Mouse (Mus musculus): Measurements from ENCODE around the gene Slco4a1. TPM values are rescaled to one million over a fixed set of nuclear protein-coding genes. Genes with fewer than 3 reads are reported as not detected.
A peak's percentile ranks its signal among the peaks of the same experiment; 100 is the strongest.

Gene Slco4a1
- total RNA-seq, 2 experiments from 2014 or later = 0.96 to 1.2 TPM

DNA sequence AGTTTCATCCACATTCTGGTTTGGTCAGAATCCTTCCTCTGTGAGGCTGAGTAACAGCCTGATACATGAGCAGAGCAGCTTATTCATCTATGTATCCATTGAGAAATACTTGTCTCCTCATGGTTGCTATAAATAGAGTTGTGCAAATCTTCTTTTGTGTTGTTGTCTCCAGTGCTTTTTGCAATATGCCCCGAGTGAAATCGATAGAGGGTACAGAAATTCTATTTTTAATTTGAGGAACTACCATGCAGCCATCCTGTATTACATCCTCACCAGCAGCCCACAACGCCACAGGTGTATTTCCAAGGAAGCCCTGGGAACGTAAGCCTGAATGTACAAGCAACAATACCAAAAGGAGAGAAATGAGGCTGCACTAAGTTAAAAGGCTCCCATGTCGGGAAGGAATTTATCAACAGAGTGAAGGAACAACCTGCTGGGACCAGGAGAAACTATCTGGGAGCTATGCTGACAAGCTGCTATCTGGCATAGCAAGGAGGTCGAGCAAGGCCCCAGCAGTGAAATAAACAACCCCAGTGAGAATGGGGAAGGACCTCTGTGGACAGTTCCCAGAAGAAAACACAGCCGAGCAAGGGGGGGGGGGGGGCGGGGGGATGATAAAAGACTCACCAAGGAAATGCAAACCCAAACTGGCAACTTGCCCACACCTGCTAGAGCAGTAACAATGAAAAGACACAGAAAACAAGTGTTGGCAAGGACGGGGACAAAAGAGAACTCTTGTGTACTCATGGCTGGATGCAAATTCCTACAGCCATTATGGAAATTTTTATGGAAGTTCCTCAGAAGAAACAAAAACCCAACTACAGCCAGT lies 10.9 kb upstream of the Slco4a1 start:
- no peak for DNase-seq (ENCODE audit: extremely low spot score in 1 of 2, low spot score in 1 of 2)

DNA sequence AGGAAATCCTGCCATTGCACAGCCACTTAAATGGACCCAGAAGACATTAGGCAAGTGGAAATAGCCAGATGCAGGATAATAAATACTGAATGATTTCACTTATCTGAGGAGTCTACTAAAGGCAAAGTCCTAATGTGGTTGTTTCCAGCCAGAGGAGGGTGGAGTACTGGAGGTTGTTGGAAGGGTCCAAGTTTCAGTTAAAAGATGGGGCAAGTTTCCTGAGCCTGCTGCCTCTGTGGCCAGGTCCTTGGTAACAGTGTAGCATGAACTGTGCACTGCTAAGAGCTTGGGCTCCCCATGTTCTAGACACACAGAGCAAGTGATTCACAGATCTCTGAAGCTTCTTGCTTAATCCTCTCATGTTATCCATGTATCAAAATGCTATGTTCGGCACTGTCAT lies 10.1 kb upstream of the Slco4a1 start:
- no peak for DNase-seq (ENCODE audit: extremely low spot score in 1 of 2, low spot score in 1 of 2)

DNA sequence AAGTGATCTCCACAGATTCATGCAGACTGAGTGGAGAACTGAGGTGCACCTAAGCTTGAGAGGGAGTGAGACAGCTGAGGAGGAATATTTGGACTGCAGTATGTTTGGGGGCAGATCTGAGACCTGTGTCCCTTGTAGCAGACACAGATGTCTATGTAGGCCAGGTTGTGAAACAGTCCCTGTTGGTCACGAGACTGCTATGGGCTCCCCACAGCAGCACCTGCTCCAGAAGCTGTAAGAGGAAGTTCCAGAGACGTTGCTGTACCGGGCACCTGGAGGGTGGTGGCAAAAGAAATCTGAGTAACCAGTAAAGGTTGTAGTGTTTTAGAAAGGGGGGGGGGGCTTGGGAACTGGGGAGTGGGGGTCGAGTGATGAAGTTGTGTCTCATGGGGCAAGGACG lies 7.0 kb upstream of the Slco4a1 start:
- DNase-seq (ENCODE audit: extremely low spot score in 1 of 2, low spot score in 1 of 2) = no peak

DNA sequence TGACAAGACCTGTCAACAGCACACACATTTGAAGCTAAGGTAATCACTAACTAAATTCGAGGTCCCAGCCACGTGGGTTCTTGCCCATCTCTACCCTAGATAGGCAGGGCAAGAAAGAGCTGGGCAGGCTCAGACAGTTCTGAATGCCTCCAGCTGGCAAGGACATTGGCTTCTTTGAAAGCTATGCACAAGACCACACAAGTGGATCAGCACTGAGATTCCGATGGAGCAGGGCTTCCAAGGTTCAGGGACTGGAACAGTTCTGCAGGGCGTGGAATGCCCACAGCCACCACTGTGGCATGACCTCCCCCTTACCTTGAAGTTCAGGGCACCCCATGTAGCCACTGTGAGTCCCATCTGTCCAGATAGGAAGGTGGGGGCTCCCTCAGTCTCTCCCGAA lies 5.5 kb upstream of the Slco4a1 start:
- DNase-seq (ENCODE audit: extremely low spot score in 1 of 2, low spot score in 1 of 2) = no peak

DNA sequence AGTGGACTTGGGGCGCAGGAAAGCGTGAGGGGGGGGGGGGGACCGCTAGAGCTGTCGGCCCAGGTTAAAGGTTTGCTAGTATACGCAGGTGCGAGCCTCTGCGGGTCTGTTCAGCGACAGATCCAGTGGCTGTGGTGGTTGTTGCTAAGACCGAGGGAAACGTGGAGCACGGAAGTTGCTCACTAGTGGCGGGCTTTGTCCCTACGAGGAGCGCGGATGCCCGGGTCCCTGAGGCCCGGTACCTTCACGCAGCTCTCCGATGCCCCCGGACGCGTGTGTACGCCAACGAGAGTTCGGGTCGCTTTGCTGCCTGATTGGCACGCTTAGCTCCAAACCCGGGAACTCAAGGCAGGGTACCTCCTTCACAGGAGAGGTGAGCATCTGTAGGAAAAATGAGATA lies 660 bp downstream of the Slco4a1 start:
- DNase-seq (ENCODE audit: extremely low spot score in 1 of 2, low spot score in 1 of 2) = peak in 1 of 2 experiments; percentile 15

DNA sequence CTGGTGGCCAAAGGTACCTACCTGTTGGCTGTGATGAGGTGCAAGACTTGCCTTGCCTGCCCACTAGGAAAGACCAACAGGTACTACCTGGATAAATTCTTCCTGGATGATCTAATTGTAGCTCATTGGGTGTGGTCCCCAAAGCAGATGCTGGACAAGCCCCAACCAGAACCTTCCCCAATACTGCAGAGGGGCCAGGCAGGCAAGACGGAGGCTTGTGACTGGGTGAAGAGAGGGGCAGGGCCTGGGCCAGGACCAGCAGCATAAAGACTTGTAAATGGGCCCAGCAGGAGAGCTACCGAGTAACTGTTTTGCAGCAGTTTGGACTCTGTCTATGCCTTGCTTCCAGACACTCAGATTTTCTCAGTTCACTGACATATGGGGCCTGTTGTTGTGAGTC lies 1.6 kb downstream of the Slco4a1 start:
- no peak for DNase-seq (ENCODE audit: extremely low spot score in 1 of 2, low spot score in 1 of 2)

DNA sequence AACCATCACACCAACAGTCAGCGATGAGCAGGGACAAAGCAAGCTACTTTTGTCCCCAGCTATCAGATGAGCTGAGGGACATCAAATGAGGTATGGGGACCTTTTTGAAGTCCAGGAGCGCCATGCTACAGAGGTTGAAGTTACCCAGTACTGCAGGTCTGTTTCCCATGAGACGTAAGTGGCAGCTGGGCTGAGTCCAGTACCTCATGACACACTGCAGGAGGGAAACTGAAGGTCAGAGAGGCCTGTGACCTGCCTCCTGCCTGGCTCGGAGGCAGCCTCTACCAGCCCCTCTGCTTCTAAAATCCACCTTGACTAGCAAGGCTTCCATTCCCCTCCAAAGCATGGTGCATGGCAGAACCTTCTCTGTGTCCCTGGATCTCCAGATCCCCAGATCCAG lies 3.4 kb downstream of the Slco4a1 start:
- no peak for DNase-seq (ENCODE audit: extremely low spot score in 1 of 2, low spot score in 1 of 2)

DNA sequence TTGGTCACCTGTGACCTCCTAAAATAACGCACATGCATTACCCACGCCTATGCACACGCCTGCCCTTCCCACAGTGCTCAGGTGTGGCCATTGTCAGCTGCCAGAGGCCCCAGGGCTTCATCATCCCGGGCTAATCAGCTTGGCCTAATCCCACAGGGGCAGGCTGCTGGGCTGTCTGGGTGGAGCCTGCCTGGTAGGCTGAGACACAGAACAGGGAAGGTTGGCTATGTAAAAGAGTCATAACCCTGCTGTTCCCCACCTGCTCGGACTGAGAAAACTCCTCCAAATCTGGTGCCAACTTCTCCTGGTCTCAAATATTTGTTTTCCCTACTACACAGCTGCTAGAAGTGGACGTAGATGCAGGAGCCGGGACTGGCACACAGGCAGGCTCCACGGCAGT lies 4.8 kb downstream of the Slco4a1 start:
- DNase-seq (ENCODE audit: extremely low spot score in 1 of 2, low spot score in 1 of 2) = no peak

DNA sequence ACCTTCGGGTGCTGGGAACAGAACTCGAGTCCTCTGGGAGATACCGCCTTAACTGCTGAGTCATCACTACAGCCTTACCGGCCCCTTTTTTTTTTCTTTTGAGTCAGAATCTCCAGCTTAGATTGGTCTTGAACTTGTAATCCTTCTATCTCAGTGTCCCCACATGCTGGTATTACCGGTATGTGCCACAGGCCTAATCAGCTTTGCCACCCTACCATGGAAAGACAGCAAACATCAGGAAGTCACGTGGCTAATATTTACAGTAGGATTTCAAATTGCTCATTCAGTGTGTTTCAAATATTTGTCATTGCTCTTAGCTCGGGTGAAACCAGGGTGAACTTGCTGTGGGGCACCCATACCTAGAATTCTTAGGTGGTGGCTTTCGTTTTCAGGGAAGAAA lies 6.5 kb downstream of the Slco4a1 start:
- DNase-seq (ENCODE audit: extremely low spot score in 1 of 2, low spot score in 1 of 2) = no peak

DNA sequence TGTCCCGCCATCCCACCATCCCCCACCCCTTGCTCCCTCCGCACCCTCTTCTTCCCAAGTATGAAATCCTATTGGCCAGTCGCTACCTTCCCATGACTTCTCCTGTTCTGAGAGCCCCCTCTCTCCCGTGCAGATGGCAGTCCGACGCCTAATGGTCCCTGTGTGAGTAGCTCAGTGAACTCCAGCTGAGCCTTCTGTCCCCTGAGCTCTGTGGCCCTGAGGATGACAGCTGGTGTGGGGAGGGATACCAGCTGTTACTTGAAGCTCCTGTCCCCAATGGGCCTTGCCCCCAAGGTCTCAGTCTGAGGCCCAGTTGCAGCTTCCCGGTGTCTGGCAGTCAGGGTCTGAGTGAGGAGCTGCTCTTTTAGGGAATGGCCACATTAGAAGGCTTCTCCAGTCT lies 10.5 kb downstream of the Slco4a1 start:
- no peak for DNase-seq (ENCODE audit: extremely low spot score in 1 of 2, low spot score in 1 of 2)

DNA sequence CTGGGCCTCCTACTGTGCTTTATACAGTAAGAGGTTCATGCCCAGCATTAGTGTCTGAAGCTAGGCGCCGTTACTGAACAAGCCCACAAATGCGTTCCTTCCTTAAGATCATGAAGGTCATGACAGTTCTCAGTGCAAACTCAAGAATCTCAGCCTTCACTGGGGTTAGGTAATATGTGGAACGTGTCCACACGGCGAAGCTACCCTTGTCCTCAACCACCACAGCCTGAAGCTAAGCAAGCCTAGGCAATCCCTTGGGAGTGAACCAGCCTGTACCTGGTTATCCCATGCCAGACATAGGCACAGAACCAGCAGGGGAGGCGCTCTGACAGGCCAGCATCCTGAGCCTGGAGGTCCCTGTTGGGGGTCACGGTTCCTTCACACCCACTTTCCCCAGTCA lies 12.8 kb downstream of the Slco4a1 start:
- DNase-seq (ENCODE audit: extremely low spot score in 1 of 2, low spot score in 1 of 2) = no peak

DNA sequence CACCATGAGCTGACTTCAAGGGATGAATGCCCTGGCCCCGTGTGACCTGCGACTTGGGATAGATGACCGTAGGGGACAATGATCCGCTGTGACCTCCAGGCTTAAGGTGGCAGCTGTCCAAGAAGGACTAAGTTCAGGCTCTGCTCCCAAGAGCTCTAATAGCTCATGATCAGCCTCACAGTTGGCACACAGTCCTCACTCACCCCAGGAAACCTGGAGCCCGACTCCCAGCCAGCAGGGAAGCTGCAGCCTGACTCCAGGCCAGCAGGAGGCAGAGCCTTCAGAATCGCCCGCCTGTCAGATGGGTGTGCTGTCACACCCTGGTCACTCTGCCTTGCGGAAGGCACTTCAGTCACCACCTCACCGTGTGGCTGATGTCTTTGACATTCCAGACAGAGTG lies 13.7 kb downstream of the Slco4a1 start:
- no peak for DNase-seq (ENCODE audit: extremely low spot score in 1 of 2, low spot score in 1 of 2)

DNA sequence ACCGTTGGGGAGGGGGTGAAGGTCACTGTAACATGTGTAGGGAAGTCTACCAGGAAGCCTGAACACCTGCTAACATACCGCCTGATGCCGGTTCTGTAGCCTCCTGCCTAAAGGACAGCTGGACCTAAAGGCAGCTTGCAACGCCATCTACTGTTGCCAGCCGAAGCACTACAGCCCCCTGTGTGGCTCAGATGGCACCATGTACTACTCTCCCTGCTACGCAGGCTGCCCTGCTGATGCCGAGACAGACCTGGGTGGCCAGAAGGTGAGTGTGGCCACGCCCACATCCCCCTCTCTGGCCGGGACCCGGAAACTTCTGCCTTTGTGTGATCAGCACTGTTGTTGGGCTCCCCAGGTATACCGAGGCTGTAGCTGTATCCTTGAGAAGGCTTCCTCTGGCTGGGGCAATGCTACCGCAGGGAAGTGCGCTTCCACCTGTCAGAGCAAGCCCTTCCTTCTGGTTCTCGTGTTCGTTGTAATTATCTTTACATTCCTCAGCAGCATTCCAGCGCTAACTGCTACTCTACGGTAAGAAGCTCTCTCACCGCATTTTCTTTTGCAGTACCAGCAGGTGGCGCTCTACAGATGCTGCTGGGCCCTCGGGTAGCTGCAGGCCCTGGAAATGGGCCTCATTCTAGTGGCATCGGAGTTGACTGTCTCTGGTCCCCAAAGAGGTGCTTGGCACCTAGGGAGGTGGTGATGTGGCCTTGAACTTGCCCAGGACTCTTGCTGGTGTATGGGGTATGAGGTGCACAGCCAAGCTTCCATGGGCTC lies 16.4 kb downstream of the Slco4a1 start:
- DNase-seq (ENCODE audit: extremely low spot score in 1 of 2, low spot score in 1 of 2) = peak; percentile 29 to 58

DNA sequence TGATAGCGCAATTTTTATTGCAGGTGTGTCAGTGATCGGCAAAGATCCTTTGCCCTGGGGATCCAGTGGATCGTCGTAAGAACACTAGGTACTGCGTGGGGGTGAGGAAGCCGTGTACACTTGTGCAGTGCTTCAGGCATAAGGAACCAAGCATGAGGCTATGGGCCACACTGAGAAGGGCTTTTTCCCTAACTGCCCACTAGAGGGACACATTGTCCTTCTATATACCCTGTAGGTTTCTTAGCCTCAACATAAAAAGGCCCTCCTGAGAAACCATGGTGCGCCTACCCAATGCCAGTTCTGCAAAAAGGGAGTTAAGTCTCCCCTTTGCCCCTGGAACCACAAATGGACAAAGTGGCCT lies 17.0 kb downstream of the Slco4a1 start:
- DNase-seq (ENCODE audit: extremely low spot score in 1 of 2, low spot score in 1 of 2) = peak in 1 of 2 experiments; percentile 38

DNA sequence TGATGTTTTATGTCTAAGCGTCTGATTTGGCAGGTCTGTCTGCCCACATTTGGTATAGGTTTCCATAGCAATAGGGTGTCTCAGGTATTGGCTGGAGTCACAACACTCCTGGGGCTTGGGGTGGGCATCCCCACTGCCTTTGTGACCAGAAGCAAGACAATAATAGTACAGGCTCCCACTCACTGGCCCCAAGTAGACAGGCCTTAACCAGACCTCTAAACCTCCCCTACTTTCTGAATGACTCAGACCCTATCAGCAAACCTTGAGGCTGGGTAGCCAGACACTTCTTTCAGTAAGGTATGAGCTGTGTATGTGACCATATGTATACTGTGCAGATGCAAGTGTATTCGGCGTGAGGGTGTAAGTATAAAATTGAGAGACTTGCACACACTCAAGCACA lies 18.8 kb downstream of the Slco4a1 start:
- no peak for DNase-seq (ENCODE audit: extremely low spot score in 1 of 2, low spot score in 1 of 2)

DNA sequence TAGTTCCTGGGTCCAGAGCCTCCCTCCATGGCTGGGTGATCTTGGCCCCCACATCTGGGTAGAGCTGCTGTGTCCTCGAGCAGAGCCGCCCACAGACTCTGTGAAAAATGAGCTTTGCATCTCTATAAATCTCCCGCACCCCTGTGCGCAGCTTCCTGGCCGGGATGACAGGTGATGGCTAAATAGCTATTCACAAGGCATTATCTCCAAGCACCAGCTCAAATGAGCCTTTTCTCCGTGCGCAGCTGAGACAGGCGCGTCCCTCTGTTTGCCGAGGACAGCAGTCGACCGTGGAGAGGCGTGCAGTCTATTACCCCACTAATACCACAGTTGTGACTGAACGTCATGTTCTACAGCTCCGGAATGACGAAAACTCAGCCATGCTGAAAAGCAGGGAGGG lies 26.2 kb downstream of the Slco4a1 start:
- DNase-seq (ENCODE audit: extremely low spot score in 1 of 2, low spot score in 1 of 2) = no peak

DNA sequence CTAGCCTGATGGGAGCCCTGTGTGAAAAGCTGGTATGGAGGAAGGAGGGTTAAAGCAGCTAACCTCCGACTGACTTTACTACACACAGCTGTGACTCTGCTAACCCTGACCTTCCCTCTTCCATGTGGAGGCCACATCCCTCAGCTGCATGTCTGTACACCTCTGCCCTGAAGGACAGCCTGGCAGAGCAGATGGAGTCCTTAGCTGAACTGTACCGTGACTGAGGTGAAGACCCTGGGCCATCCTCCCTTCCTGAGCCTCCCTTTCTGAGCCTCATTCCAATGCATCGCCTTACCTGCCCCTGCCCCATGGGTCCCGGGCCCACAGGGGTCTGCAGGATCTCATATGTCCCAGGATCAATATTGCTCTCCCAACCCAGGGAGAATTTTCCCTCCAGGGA lies 28.8 kb downstream of the Slco4a1 start:
- no peak for DNase-seq (ENCODE audit: extremely low spot score in 1 of 2, low spot score in 1 of 2)

DNA sequence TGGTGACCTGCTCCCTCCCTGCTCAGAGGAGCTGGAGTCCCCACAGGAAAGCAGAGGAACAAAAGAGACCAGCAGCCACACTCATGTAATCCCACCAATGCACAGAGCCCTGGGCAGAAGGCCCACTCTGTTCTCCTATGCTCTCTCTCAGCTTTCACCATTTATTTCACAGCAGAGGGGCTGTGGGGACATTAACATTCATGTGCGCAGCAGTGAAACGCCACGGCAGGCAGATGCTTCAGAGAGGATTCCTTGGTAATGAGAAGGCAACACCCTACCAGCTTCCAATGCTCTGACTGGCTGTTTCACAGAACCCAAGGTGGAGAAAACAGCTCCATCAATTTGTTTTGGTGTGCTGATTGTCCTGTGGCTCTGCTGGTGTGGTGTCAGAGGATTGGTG lies 29.3 kb downstream of the Slco4a1 start:
- DNase-seq (ENCODE audit: extremely low spot score in 1 of 2, low spot score in 1 of 2) = no peak

DNA sequence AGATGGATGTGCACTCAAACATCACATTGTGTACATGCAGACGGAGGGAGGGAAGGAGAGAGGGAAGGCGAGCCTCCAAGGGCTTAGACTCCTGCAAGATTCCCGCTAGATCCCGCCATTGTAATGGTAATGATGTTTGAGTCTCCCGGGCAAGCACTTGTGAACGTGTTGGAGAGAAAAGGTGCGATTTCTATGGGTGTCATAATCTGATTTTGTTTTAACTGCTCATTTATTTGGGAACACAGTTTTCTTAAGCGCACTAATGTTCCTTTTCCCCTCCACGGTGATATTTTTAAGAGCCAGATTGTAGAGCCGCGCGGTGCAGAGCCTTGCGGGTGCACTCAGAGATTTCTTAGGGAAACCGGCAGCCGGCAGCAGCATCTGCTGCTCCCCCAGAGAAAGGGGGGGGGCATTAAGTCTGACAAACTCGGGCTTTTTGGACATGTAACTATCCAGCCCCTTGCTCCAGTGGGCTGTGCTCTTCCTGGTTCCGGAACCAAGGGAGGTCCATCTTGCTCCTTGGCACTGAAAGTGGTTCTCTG lies 32.2 kb downstream of the Slco4a1 start:
- DNase-seq (ENCODE audit: extremely low spot score in 1 of 2, low spot score in 1 of 2) = no peak

DNA sequence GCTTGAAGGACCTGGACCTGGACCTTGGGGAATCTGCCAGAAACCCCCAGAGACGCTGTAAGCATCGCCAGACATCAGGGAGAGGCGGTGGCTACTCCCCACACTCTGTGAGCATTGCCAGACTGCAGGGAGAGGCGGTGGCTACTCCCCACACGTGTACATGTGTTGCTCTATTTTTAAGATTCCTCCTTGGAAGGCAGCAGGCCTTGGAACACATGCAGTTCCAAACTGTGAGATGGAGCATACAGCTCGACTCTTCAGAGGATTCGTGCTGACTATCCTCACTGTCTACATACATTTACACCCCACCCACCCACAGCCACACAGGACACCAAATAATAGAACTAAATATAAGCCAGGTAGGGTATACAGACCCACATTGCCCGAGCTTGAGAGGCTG lies 39.9 kb downstream of the Slco4a1 start:
- no peak for DNase-seq (ENCODE audit: extremely low spot score in 1 of 2, low spot score in 1 of 2)

DNA sequence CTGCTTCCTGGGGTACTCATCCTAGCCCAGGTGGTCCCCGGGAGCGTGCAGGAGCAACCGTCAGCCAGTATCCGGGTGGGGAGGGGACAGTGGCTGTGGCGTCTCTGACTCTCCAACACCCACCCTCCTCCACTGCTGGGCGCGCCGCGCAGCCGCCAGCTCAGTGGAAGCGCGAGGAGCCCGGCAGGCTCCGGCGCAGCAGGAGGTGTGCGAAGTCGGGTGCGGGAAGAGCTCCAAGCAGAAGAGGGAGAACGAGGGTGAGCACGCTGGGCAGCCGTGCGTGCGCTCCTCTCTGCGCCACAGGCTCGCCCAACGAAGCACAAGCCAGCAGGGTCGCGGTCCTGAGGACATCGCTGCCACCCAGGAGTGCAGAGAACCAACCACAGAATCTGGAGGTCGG lies 43.7 kb downstream of the Slco4a1 start, which contains the start of gene Ntsr1:
Gene Ntsr1 (plus strand): TSS at position 236 of the 400 bp plus-strand sequence.
- DNase-seq (ENCODE audit: extremely low spot score in 1 of 2, low spot score in 1 of 2) = peak; percentile 33 to 35

DNA sequence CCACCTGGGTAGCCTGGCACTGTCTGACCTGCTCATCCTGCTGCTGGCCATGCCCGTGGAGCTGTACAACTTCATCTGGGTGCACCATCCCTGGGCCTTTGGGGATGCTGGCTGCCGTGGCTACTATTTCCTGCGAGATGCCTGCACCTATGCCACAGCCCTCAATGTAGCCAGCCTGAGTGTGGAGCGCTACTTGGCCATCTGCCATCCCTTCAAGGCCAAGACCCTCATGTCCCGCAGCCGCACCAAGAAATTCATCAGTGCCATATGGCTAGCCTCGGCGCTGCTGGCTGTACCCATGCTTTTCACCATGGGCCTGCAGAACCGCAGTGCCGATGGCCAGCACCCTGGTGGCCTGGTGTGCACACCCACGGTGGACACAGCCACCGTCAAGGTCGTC lies 44.7 kb downstream of the Slco4a1 start:
- DNase-seq (ENCODE audit: extremely low spot score in 1 of 2, low spot score in 1 of 2) = no peak

Measured in layer of hippocampus, postnatal 25 days (tissue).